Mouse (Mus musculus) lung, embryonic 15.5 days (tissue): Measurements from ENCODE around the gene Klf11. TPM values are rescaled to one million over a fixed set of nuclear protein-coding genes. Genes with fewer than 3 reads are reported as not detected.
A peak's percentile ranks its signal among the peaks of the same experiment; 100 is the strongest.

ENCODE experiments used
- ATAC-seq: fragments of 200-750 bp; cut with Nextera tagmentation; 2 replicates; pipeline ENCODE4 v1.8.0; 2017; ENCODE audit warnings: moderate number of reproducible peaks, borderline replicate concordance; ENCODE audit not compliant: low FRiP score, low TSS enrichment; ENCODE audit errors: extremely low read depth
- H3K27ac ChIP-seq: fragments of 300-500 bp; sonication (generic); 2 replicates; pipeline ENCODE4 v1.5.1; 2015; ENCODE audit warnings: moderate library complexity, mild to moderate bottlenecking, inconsistent platforms
- H3K27me3 ChIP-seq: fragments of 300-500 bp; sonication (generic); 2 replicates; pipeline ENCODE4 v1.6.1; 2015; ENCODE audit warnings: inconsistent platforms
- H3K36me3 ChIP-seq: fragments of 300-500 bp; sonication (generic); 2 replicates; pipeline ENCODE4 v1.6.1; 2015; ENCODE audit warnings: inconsistent platforms
- H3K4me1 ChIP-seq: fragments of 300-500 bp; sonication (generic); 2 replicates; pipeline ENCODE4 v1.6.1; 2015; ENCODE audit warnings: inconsistent platforms
- H3K4me2 ChIP-seq: fragments of 300-500 bp; sonication (generic); 2 replicates; pipeline ENCODE4 v1.6.1; 2015; ENCODE audit warnings: inconsistent platforms, mild to moderate bottlenecking, moderate library complexity
- H3K4me3 ChIP-seq: fragments of 300-500 bp; sonication (generic); 2 replicates; pipeline ENCODE4 v1.5.1; 2015; ENCODE audit warnings: mild to moderate bottlenecking, inconsistent platforms
- H3K9ac ChIP-seq: fragments of 300-500 bp; sonication (generic); 2 replicates; pipeline ENCODE4 v1.6.1; 2015; ENCODE audit warnings: inconsistent platforms
- H3K9me3 ChIP-seq: fragments of 300-500 bp; sonication (generic); 2 replicates; pipeline ENCODE4 v1.6.1; 2016; ENCODE audit warnings: inconsistent platforms
- WGBS: fragments of 180-500 bp; shearing (Covaris S2); methylation state at CpG from one replicate; pipeline ENCODE4 v1.1.7; 2015; 5-methylcytosine and 5-hydroxymethylcytosine counted together
- polyA plus RNA-seq: library from polyadenylated mRNA; unstranded; fragments of >200 nt; fragmentation: Nextera tagmentation; extraction: Ambion mirVana; gene quantifications from 2 replicates; pipeline ENCODE4 v1.2.1, GENCODE M21; 2015

The Klf11 gene
- 12.6 and 15.0 TPM in 2 replicates for polyA plus RNA-seq

DNA sequence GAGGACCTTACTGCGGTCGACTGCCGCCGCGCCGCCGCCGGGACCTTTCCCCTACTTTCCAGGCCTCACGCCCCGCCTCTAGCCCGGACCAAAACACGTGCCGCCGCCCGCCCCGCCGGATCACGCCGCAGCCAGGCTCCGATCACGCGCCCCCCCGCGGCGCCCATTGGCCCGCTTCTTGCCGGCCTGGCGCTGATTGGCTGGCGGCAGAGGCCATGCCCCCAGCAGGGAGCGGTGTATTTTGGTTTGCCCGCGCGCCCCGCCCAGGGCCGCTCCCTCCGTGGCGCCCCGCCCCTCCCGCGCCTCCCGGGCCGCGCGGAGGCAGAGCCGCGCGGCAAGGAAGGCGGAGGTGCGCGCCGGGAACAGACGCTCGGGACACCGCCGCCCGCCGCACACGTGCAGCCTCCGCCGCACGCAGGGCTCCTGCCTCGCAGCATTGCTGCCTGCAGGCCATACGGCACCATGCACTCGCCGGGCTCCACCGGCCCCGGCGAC, at the start of gene Klf11:
Gene Klf11, plus strand, starts transcription at position 212 of the 495 bp plus-strand sequence.
- no peaks in the 10 kb centered on the region for H3K27me3 ChIP-seq
- H3K9ac ChIP-seq: peak within 1 kb of the TSS; percentile 58
- peaks cover 25% of the 10 kb centered on the region for H3K36me3 ChIP-seq
- peaks cover 19% of the 10 kb centered on the region for H3K4me1 ChIP-seq
- peak; percentile 95 for ATAC-seq
- 1% methylated on average over 55 of the region's 68 CpGs for WGBS
- H3K9me3 ChIP-seq: no peaks in the 10 kb centered on the region
- peak within 1 kb of the TSS; percentile 63 for H3K4me3 ChIP-seq
- peak within 1 kb of the TSS; percentile 88 for H3K27ac ChIP-seq
- H3K4me2 ChIP-seq: peak within 1 kb of the TSS; percentile 70

DNA sequence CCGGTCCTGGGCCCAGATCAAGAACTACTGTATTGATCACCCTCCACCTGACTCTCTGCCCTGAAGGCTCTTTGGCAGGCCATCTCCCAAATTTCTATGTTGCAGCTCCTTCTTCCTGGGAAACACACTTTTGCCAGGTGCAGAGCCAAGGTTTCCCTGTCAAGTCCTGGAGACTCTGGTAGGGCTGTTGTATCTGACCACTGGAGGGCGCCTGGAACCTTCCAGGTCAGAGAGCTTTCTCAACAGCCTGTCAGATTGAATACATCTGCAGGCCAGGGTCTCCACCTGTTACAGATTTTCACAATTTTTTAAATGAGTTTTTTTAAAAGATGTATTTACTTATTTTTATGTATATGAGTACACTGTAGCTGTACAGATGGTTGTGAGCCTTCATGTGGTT, 47.8 kb upstream of the Klf11 start:
- H3K4me2 ChIP-seq: no peak overlapping the region
- no peaks in the 10 kb centered on the region for H3K9me3 ChIP-seq
- H3K27ac ChIP-seq: no peak overlapping the region
- no peak overlapping the region for H3K4me3 ChIP-seq
- H3K36me3 ChIP-seq: no peaks in the 10 kb centered on the region
- ATAC-seq: no peak; the same call in 1 of the 2 replicates
- no peaks in the 10 kb centered on the region for H3K4me1 ChIP-seq
- WGBS: 33% methylated on average over 2 of the region's 2 CpGs
- no peak overlapping the region for H3K9ac ChIP-seq
- no peaks in the 10 kb centered on the region for H3K27me3 ChIP-seq

GRCm38 (mm10) chr12:24606166-24606565, 44.9 kb upstream of the Klf11 start:
- no peaks in the 10 kb centered on the region for H3K4me1 ChIP-seq
- WGBS: 64% methylated on average over 10 of the region's 10 CpGs
- no peaks in the 10 kb centered on the region for H3K27me3 ChIP-seq
- H3K9me3 ChIP-seq: no peaks in the 10 kb centered on the region
- no peak for ATAC-seq
- H3K4me2 ChIP-seq: no peak overlapping the region
- no peak overlapping the region for H3K9ac ChIP-seq
- no peak overlapping the region for H3K4me3 ChIP-seq
- H3K27ac ChIP-seq: no peak overlapping the region
- H3K36me3 ChIP-seq: no peaks in the 10 kb centered on the region

DNA sequence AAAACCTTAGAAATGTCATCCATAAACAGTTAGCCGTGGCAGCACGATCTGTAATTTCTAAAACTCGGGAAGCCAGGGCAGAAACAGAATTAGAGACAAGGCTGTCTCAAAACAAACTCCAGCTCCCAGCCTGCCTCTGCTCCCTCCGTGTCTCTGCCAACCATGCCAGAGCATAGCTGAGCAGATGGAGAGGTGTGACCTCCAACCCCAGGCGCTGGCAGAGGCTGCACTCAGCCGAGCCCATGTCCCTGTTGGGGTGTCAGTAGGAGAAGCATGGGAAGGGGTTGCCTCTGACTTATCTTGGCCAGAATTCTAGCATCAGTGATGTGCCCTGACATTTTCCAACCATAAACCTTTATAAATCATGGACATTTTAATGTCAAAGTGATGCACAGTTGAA, 38.5 kb upstream of the Klf11 start:
- H3K27ac ChIP-seq: no peak overlapping the region
- H3K9me3 ChIP-seq: no peaks in the 10 kb centered on the region
- 44% methylated on average over 6 of the region's 6 CpGs for WGBS
- H3K4me1 ChIP-seq: no peaks in the 10 kb centered on the region
- no peak overlapping the region for H3K9ac ChIP-seq
- no peaks in the 10 kb centered on the region for H3K27me3 ChIP-seq
- H3K4me2 ChIP-seq: no peak overlapping the region
- H3K36me3 ChIP-seq: no peaks in the 10 kb centered on the region
- no peak overlapping the region for H3K4me3 ChIP-seq
- ATAC-seq: no peak

GRCm38 (mm10) chr12:24614452-24615075, 36.5 kb upstream of the Klf11 start:
- H3K4me2 ChIP-seq: no peak overlapping the region
- no peaks in the 10 kb centered on the region for H3K9me3 ChIP-seq
- 56% methylated on average over 17 of the region's 17 CpGs for WGBS
- no peak overlapping the region for H3K9ac ChIP-seq
- peak; percentile 67; the same call in 1 of the 2 replicates for ATAC-seq
- no peak overlapping the region for H3K4me3 ChIP-seq
- H3K27ac ChIP-seq: no peak overlapping the region
- H3K36me3 ChIP-seq: no peaks in the 10 kb centered on the region
- no peaks in the 10 kb centered on the region for H3K27me3 ChIP-seq
- no peaks in the 10 kb centered on the region for H3K4me1 ChIP-seq

DNA sequence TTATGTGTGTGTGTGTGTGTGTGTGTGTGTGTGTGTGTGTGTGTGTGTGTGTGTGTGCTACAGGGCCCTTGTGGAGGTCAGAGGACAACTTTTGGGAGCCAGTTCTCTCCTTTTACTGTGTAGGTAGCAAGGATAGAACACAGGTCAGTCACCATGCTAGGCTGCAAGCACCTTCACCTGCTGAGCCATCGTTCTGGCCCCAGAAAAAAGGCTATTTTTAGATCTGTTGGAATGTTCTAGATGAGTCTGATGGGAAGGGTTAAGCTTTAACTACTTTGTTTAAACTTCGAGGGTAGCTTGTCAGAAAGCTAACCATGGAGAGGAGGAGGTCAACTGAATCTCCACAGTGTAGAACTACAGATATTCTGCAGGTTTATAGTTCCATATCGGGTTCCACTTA, 35.9 kb upstream of the Klf11 start:
- Histone ChIP-seq H3K4me2 (no peak overlapping the region), H3K27ac (no peak overlapping the region), H3K27me3 (no peaks in the 10 kb centered on the region), H3K36me3 (no peaks in the 10 kb centered on the region), H3K4me3 (no peak overlapping the region), H3K4me1 (no peaks in the 10 kb centered on the region), H3K9me3 (no peaks in the 10 kb centered on the region), H3K9ac (no peak overlapping the region)
- ATAC-seq: no peak
- 49% methylated on average over 3 of the region's 3 CpGs for WGBS

DNA sequence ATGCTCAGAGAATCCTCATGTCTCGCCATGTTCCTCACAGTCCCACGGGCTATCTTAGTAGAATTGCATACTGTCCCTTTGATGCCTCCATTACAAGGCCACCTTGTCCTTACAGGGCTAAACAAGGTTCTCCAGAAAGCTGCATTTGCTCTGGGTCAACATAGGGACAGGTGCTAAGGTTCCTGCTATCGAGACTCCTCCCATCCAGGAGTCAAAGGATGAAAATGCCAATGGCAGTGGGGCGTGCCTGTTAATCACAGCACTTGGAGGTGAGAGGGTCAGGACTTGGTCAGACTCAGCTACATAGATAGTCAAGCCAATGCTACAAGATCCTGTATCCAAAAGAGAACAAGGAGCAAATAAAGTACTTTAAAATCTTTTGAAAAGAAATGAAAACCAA, 31.6 kb upstream of the Klf11 start:
- Histone ChIP-seq H3K36me3 (no peaks in the 10 kb centered on the region), H3K4me3 (no peak overlapping the region), H3K9me3 (no peaks in the 10 kb centered on the region), H3K27ac (no peak overlapping the region), H3K4me1 (no peaks in the 10 kb centered on the region), H3K9ac (no peak overlapping the region), H3K27me3 (no peaks in the 10 kb centered on the region), H3K4me2 (no peak overlapping the region)
- 65% methylated on average over 4 of the region's 4 CpGs for WGBS
- ATAC-seq: no peak

GRCm38 (mm10) chr12:24623486-24624251, 27.4 kb upstream of the Klf11 start:
- Histone ChIP-seq H3K27me3 (no peaks in the 10 kb centered on the region), H3K27ac (no peak overlapping the region), H3K4me2 (no peak overlapping the region), H3K4me1 (no peaks in the 10 kb centered on the region), H3K36me3 (no peaks in the 10 kb centered on the region), H3K4me3 (no peak overlapping the region), H3K9ac (no peak overlapping the region), H3K9me3 (no peaks in the 10 kb centered on the region)
- WGBS: 70% methylated on average over 12 of the region's 12 CpGs
- no peak for ATAC-seq

DNA sequence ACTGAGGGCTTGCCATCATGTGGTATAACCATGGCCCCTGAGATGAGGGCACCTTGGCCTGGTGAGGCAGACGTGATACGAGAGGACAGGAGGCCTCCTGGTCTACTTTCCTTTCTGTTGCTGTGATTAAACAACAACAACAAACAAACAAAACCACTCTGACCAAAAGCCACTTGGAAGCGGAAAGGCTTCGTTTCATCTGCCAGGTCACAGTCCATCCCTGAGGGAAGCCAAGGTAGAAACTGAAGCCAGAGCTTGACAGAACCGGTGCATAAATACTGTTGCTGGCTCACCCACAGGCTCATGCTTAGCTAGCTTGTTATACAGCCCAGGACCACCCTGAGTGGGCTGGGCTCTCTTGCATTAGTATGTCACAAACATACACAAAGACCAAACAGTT, 24.7 kb upstream of the Klf11 start:
- Histone ChIP-seq H3K4me2 (no peak overlapping the region), H3K9me3 (no peaks in the 10 kb centered on the region), H3K4me3 (no peak overlapping the region), H3K4me1 (no peaks in the 10 kb centered on the region), H3K9ac (no peak overlapping the region), H3K27me3 (no peaks in the 10 kb centered on the region), H3K36me3 (no peaks in the 10 kb centered on the region), H3K27ac (no peak overlapping the region)
- no peak for ATAC-seq
- WGBS: 80% methylated on average over 5 of the region's 5 CpGs

DNA sequence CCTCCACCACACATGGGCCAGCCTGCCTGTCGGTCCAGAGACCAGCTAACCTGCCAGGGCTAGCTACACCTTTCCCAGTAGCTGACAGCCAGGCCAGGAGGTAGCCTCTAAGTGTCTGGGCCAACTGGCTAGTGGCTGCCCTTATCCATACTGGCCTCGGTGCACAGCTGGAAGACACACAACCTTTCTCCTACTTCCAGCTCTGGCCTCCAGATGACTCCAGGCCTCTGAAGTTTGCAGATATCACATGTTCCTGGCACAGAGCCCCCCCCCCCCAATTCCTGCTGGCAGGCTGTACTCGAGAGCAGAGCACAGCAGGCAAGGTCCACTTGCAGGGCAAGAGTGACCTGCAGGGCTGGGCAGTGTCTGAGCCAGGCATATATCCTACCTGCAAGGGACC, 23.9 kb upstream of the Klf11 start:
- ATAC-seq: 0 out of 2 replicates have a peak, but pooled peaks have one; percentile 9
- Histone ChIP-seq H3K4me3 (no peak overlapping the region), H3K9ac (no peak overlapping the region), H3K27me3 (no peaks in the 10 kb centered on the region), H3K36me3 (no peaks in the 10 kb centered on the region), H3K4me1 (no peaks in the 10 kb centered on the region), H3K27ac (no peak overlapping the region), H3K4me2 (no peak overlapping the region), H3K9me3 (no peaks in the 10 kb centered on the region)
- 35% methylated on average over 3 of the region's 3 CpGs for WGBS

DNA sequence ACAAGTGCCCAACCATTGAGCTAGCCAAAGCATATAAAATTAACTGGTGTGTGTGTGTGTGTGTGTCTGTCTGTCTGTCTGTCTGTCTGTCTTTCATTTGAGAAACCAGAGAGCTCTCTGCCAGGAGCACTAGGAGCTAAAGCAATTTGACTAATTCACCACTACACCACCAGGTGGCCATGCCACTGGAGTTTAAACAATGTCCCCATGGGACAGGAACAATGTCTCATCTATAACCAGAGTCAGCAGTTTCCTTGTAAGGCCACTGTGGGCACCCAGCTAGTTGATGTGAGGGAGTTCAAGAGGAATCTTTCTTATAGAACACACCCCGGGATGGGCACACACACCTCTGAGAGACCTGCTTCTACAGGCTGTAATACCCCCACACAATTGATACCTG, 20.9 kb upstream of the Klf11 start:
- no peaks in the 10 kb centered on the region for H3K9me3 ChIP-seq
- no peaks in the 10 kb centered on the region; the same call in 1 of the 2 replicates for H3K4me1 ChIP-seq
- no peaks in the 10 kb centered on the region for H3K36me3 ChIP-seq
- no peak for ATAC-seq
- no peak overlapping the region for H3K4me2 ChIP-seq
- H3K27me3 ChIP-seq: no peaks in the 10 kb centered on the region
- H3K4me3 ChIP-seq: no peak overlapping the region
- 70% methylated on average over 1 of the region's 1 CpGs for WGBS
- H3K27ac ChIP-seq: no peak overlapping the region
- no peak overlapping the region for H3K9ac ChIP-seq

DNA sequence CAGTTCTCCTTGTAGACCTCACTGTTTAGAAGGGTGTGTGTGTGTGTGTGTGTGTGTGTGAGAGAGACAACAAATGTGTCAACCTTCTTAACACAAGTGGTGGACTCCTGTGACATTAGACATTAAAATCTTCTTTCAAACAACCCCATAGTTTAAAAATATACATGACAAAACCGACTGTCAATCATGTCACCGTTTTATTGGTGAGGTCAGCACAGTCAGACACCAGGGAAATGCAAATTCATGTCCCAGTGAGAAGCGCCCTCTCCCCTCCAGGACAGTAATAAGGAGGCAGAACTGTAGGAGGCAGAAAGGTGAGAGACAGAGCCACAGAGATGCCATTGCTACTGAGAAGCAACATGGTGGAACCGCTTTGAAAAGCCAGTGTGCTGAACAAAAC, 18.7 kb upstream of the Klf11 start:
- no peak overlapping the region for H3K4me3 ChIP-seq
- no peak overlapping the region for H3K27ac ChIP-seq
- no peak overlapping the region for H3K9ac ChIP-seq
- no peaks in the 10 kb centered on the region for H3K27me3 ChIP-seq
- H3K4me2 ChIP-seq: no peak overlapping the region
- WGBS: 57% methylated on average over 4 of the region's 4 CpGs
- H3K36me3 ChIP-seq: no peaks in the 10 kb centered on the region
- H3K9me3 ChIP-seq: no peaks in the 10 kb centered on the region
- peaks cover 3% of the 10 kb centered on the region for H3K4me1 ChIP-seq
- ATAC-seq: no peak
